Mouse (Mus musculus) olfactory bulb, adult 2 months (tissue): ENCODE results near the gene Apbb2. TPM values are rescaled to one million over a fixed set of nuclear protein-coding genes. Genes with fewer than 3 reads are reported as not detected.

Experiments used
- H3K27ac ChIP-seq: fragments of 200-500 bp; 2 replicates; pipeline ENCODE4 v1.5.1; 2012; ENCODE audit warnings: low read depth, low read length; ENCODE audit not compliant: insufficient read depth
- H3K4me1 ChIP-seq: fragments of 200-500 bp; 2 replicates; pipeline ENCODE4 v1.6.1; 2012; ENCODE audit warnings: low read length; ENCODE audit not compliant: control insufficient read depth, insufficient read depth
- H3K4me3 ChIP-seq: fragments of 200-500 bp; 2 replicates; pipeline ENCODE4 v1.5.1; 2012; ENCODE audit warnings: mild to moderate bottlenecking, low read depth, low read length, moderate library complexity; ENCODE audit not compliant: insufficient read depth
- CTCF ChIP-seq: fragments of 200-500 bp; IDR thresholded peaks from 2 replicates; pipeline ENCODE4 v1.5.1; 2012; ENCODE audit warnings: low read depth, mild to moderate bottlenecking, low read length, moderate library complexity; ENCODE audit not compliant: insufficient read depth
- POLR2A ChIP-seq: fragments of 200-500 bp; IDR thresholded peaks from 2 replicates; pipeline ENCODE4 v1.6.1; 2012; ENCODE audit warnings: mild to moderate bottlenecking, low read depth, low read length, moderate library complexity; ENCODE audit not compliant: insufficient read depth
- WGBS: fragments of 180-500 bp; shearing (Covaris S2); methylation state at CpG from one replicate; pipeline ENCODE4 v1.1.7; 2018; 5-methylcytosine and 5-hydroxymethylcytosine counted together
- polyA plus RNA-seq: library from polyadenylated mRNA; stranded (reverse); fragments of >200 nt; gene quantifications from 2 replicates; pipeline ENCODE4 v1.2.4, GENCODE M21; 2012; ENCODE audit warnings: low replicate concordance; ENCODE audit not compliant: missing spikeins, insufficient read depth, insufficient read length

Gene Apbb2
- polyA plus RNA-seq, 1 experiment = not detected

- no peak for TF ChIP-seq CTCF
- no peak for TF ChIP-seq POLR2A
- no peak overlapping the region for H3K27ac ChIP-seq
- H3K4me3 ChIP-seq = no peak overlapping the region
- WGBS = 73% methylated on average over 9 of the region's 9 CpGs
- no peaks in the 10 kb centered on the region for H3K4me1 ChIP-seq
Measured at GRCm38 (mm10) chr5:66569141-66569801, 49.3 kb downstream of the Apbb2 start.

GRCm38 (mm10) chr5:66568002-66568401, 50.6 kb downstream of the Apbb2 start:
- Histone ChIP-seq H3K27ac (no peak overlapping the region), H3K4me1 (no peaks in the 10 kb centered on the region), H3K4me3 (no peak overlapping the region)
- TF ChIP-seq POLR2A (no peak), CTCF (no peak)
- 64% methylated on average over 5 of the region's 5 CpGs for WGBS

GRCm38 (mm10) chr5:66567424-66567823, 51.2 kb downstream of the Apbb2 start:
- Histone ChIP-seq H3K4me1 (no peaks in the 10 kb centered on the region), H3K27ac (no peak overlapping the region), H3K4me3 (no peak overlapping the region)
- no peak for TF ChIP-seq POLR2A
- TF ChIP-seq CTCF = no peak
- 98% methylated on average over 6 of the region's 6 CpGs for WGBS

GRCm38 (mm10) chr5:66559591-66560175, 58.9 kb downstream of the Apbb2 start:
- Histone ChIP-seq H3K4me1 (peaks cover 6% of the 10 kb centered on the region), H3K27ac (no peak overlapping the region), H3K4me3 (no peak overlapping the region)
- TF ChIP-seq CTCF = no peak
- TF ChIP-seq POLR2A = no peak
- 60% methylated on average over 8 of the region's 8 CpGs for WGBS

- TF ChIP-seq CTCF = no peak
- no peak for TF ChIP-seq POLR2A
- 94% methylated on average over 7 of the region's 7 CpGs for WGBS
- Histone ChIP-seq H3K27ac (no peak overlapping the region), H3K4me1 (peaks cover 6% of the 10 kb centered on the region), H3K4me3 (no peak overlapping the region)
Measured at GRCm38 (mm10) chr5:66558094-66558493, 60.5 kb downstream of the Apbb2 start.

GRCm38 (mm10) chr5:66553933-66554332, 64.7 kb downstream of the Apbb2 start:
- Histone ChIP-seq H3K4me1 (no peaks in the 10 kb centered on the region), H3K27ac (no peak overlapping the region), H3K4me3 (no peak overlapping the region)
- no peak for TF ChIP-seq CTCF
- no peak for TF ChIP-seq POLR2A

- WGBS = 78% methylated on average over 9 of the region's 9 CpGs
- TF ChIP-seq CTCF = no peak
- TF ChIP-seq POLR2A = no peak
- Histone ChIP-seq H3K4me3 (no peak overlapping the region), H3K27ac (no peak overlapping the region), H3K4me1 (no peaks in the 10 kb centered on the region)
Measured at GRCm38 (mm10) chr5:66552246-66552645, 66.3 kb downstream of the Apbb2 start.

GRCm38 (mm10) chr5:66550292-66550691, 68.3 kb downstream of the Apbb2 start:
- TF ChIP-seq POLR2A (no peak), CTCF (no peak)

GRCm38 (mm10) chr5:66549691-66550090, 68.9 kb downstream of the Apbb2 start:
- Histone ChIP-seq H3K27ac (no peak overlapping the region), H3K4me3 (no peak overlapping the region), H3K4me1 (peaks cover 7% of the 10 kb centered on the region; the same call in 1 of the 2 replicates)
- 54% methylated on average over 1 of the region's 1 CpGs for WGBS
- TF ChIP-seq POLR2A = no peak
- TF ChIP-seq CTCF = no peak

More at GRCm38 (mm10) chr5:66550292-66550691, 68.3 kb downstream of the Apbb2 start:
- Histone ChIP-seq H3K4me3 (no peak overlapping the region), H3K27ac (no peak overlapping the region), H3K4me1 (peaks cover 7% of the 10 kb centered on the region; the same call in 1 of the 2 replicates)
- whole genome bisulfite sequencing = 88% methylated on average over 5 of the region's 5 CpGs
